Mouse (Mus musculus): ENCODE data around the gene Cd300c2.
A peak's percentile ranks its signal among the peaks of the same experiment; 100 is the strongest.
"Not testable (repeated sequence)": the region's sequence is repeated elsewhere in the genome, so short reads cannot be mapped to it uniquely, and the experiment has no call there.

Gene Cd300c2

GRCm38 (mm10) chr11:115001474-115002040, at the start of gene Cd300c2:
Gene Cd300c2 (minus strand): TSS chr11:115001880.
- no peak for DNase-seq (ENCODE audit: low spot score)

GRCm38 (mm10) chr11:115049282-115049895, 47.7 kb upstream of the Cd300c2 start:
- peak; percentile 50 for DNase-seq (ENCODE audit: low spot score)

- no peak for DNase-seq (ENCODE audit: low spot score)
These were observed 46.6 kb upstream of the Cd300c2 start, which contains the start of gene Cd300ld3 for GRCm38 (mm10) chr11:115048259-115048658. Gene Cd300ld3 (minus strand): TSS chr11:115048409.

- DNase-seq (ENCODE audit: low spot score), result not testable (repeated sequence)
These were observed 36.0 kb upstream of the Cd300c2 start, which contains the start of gene Cd300ld5 for GRCm38 (mm10) chr11:115037669-115038068. Gene Cd300ld5 (minus strand): TSS chr11:115037769.

GRCm38 (mm10) chr11:115026912-115027311, 25.2 kb upstream of the Cd300c2 start, which contains the start of gene Cd300ld4:
Gene Cd300ld4 (minus strand): TSS chr11:115027012.
- DNase-seq (ENCODE audit: low spot score), result not testable (repeated sequence)

GRCm38 (mm10) chr11:115016093-115016492, 14.4 kb upstream of the Cd300c2 start, which contains the start of gene Cd300ld2:
Gene Cd300ld2 (minus strand): TSS chr11:115016193.
- DNase-seq (ENCODE audit: low spot score), result not testable (repeated sequence)

GRCm38 (mm10) chr11:115004070-115004469, 2.4 kb upstream of the Cd300c2 start:
- DNase-seq (ENCODE audit: low spot score), result no peak

GRCm38 (mm10) chr11:114989793-114990192, 11.9 kb downstream of the Cd300c2 start, which contains the start of gene Cd300ld:
Gene Cd300ld (minus strand): TSS chr11:114989922.
- DNase-seq (ENCODE audit: low spot score), result no peak

GRCm38 (mm10) chr11:114981866-114982265, 19.8 kb downstream of the Cd300c2 start:
- DNase-seq (ENCODE audit: low spot score), result no peak

GRCm38 (mm10) chr11:114972726-114973125, 29.0 kb downstream of the Cd300c2 start:
- no peak for DNase-seq (ENCODE audit: low spot score)

- DNase-seq (ENCODE audit: low spot score), result no peak
These were observed 32.9 kb downstream of the Cd300c2 start, which contains the start of gene Cd300c for GRCm38 (mm10) chr11:114968752-114969207. Gene Cd300c (minus strand): TSS chr11:114969157.

- DNase-seq (ENCODE audit: low spot score), result no peak
These were observed 36.4 kb downstream of the Cd300c2 start for GRCm38 (mm10) chr11:114965182-114965828.

- DNase-seq (ENCODE audit: low spot score), result no peak
These were observed 41.3 kb downstream of the Cd300c2 start for GRCm38 (mm10) chr11:114960369-114960768.
